Mouse (Mus musculus) 3T3-L1 (cell line): ENCODE data around the gene Tmem39b.
"Not testable (repeated sequence)": the region's sequence is repeated elsewhere in the genome, so short reads cannot be mapped to it uniquely, and the experiment has no call there.

Source experiments
- DNase-seq: peaks from one replicate; pipeline ENCODE4 v3.0.0-alpha.2; 2015; ENCODE audit warnings: low read depth, low spot score

The Tmem39b gene

DNA sequence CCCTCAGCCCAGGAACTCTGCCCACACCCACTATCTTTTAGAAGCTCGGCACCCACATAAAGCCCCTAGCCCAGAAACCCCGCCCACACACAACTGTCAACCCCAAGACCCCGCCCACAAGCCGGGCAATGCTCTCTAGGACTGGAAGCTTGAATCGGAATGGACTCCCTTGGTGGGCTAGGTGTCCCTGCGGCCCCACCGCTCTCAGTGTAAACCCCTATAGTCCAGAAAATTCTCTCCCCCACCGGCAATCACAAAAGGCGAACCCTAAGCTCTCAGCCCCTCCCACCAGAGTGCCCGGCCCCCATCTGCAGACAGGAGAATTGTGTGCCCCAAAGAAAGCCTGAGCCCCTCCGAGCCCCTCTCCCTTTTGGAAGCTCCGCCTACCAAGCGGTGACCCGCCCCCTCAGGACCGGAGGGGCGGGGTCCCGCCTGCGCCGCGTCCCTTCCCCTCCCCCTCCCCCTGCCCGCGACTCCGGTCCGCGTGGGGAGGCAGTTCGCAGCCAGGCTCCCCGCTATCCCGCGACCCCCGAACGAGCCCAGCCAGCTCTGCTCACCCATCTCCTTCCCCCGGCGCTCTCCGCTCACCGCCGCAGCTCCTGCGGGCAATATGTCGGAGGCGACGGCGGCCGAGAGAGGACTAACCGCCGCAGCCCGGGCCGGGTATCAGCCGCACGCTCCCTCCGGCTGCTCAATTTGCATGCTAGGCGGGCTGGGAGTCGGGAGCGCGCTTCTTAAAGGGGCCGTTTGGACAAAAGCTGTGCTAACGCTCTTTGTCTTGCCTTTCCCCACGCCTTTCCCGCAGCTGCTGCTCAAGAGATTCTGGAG is at the start of gene Tmem39b:
TSS of gene Tmem39b (minus strand) at position 681 of the 828 bp plus-strand sequence.
- peak; percentile 84 for DNase-seq

DNA sequence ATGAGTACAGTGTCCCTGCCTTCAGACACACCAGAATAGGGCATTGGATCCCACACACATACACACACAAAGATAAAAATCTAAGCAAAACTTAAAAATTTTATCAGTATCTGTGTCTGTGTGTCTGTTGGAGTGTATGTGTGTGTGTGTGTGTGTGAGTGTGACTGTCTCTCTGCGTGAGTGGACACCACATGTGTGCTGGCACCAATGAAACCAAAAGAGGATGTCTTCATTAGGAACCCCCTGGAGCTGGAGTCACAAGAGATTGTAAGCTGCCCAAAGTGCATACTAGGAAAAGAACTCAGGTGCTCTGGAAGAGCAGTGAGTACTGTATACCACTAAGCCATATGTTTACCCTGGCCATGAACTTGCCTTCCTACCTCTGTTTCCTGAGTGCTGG is 49.5 kb upstream of the Tmem39b start:
- no peak for DNase-seq

DNA sequence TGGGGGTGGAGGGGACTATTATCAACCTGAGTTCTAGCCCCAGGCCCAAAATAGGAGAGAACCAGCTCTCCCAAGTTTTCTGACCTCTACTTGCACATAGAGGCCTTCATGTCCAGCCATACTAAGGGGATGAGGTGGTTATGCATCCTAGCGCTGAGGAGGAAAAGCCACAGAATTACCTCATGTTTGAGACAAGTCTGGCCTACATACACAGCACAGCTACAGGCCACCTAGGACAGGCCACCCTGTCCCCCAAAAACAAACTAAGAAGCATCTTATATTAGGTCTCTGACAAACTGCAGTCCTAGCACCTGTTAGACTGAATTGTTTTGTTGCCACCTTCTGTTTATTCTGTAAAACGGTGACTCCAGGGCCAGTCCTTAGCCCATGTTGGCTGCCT is 46.9 kb upstream of the Tmem39b start:
- DNase-seq: no peak

DNA sequence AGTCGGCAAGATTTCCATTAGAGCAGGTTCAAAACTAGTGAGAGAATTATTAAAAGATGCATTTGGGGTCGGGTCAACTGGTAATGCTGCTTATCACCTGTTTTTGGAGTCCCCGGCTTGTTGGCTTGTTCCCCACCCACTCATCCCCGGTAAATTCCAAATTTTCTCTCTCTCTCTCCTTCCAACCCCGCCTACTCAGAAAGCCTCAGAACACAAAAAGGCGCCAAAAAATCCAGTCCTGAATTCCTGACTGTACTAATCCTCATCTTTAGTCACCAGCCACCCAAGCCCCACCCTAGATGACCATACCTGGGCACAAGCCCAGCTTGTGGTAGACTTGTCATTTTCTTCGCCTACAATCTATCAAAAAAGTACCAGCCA is 46.4 kb upstream of the Tmem39b start:
- peak; percentile 90 for DNase-seq

DNA sequence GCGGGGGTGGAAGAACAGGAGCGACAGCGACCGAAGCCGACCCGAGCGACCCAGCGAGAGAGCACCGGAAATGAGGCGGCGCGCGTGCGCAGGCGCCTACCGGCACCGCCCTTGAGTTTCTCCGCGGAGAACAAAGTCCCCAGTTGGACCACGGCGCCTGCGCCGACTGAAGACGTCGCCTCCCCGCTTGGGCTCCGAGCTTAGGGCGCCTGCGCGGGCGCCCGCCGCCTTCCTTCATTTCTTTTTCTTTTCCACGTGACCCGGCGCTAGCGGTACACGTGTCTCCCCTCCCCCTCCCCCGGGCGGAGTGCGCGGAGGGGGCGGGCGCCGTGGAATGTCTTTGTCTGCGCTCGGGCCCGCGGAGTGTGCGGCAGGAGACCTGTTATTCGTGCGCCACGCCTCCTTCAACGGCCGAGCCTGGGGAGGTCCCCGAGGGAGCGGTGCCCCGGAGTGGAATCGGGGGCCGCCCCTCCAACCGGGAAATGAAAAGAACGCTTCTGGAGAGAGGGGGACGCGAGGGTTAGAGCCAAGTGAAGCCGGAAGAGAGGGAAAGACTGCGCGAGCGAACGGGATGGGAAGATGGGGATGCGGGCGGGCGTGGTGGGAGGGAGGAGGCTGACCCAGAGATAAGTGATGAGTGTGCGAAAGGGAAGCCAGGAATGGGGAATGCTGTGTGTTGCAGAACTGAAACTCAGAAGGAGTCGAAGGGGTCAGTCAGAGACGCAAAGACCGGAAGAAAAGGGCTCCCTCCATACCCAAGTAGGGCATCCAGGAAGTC is 45.8 kb upstream of the Tmem39b start, which contains the start of gene Khdrbs1:
TSS of gene Khdrbs1 (minus strand) at position 72 of the 778 bp plus-strand sequence.
- peak; percentile 97 for DNase-seq

DNA sequence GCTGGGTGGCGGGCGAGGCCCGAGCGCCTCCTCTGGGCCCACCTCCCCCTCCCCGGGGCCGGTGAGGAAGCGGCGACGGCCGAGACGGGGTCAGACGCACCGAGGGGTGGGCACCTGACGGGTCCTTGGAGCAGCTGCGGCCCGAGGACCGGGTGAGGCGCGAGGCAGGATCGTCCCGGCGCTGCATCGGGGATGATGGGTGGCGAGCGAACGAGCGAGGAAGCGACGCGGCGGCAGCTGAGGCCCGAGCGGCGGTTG is 45.3 kb upstream of the Tmem39b start:
- DNase-seq: no peak

DNA sequence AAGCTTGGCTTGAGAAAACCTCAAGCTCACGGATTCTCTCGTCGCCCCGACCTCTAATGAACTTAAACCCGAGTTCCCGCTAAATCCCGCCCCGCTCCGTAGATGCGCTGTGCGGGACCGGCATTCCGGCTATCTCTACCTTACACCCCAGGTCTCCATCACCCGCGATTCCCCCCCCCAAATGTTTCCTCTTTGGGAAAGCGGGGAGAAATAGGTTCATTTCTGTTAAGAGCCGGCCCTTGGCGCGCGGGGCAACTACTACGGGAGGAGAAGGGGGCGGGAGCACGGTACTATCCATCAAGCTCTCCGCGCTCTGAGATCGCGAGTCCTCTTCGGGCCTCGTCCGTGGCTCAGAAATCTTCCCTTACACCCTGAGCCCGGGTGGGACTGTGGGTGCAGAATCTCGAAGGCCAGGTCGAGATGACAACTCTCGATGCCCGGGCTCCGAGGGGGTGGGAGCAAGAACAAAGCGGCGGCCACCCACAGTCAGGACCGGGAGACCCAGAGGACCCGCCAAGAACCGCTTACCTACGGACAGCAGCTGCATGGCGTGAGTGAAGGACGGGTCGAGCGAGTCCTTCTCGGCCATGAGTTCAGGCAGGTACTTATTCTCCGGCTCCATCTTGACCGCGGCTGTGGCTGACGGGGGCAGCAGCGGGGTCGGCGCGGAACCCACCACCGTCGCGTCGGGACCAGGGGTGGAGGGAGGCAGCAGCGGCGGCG is 44.8 kb upstream of the Tmem39b start:
- peak; percentile 67 for DNase-seq

DNA sequence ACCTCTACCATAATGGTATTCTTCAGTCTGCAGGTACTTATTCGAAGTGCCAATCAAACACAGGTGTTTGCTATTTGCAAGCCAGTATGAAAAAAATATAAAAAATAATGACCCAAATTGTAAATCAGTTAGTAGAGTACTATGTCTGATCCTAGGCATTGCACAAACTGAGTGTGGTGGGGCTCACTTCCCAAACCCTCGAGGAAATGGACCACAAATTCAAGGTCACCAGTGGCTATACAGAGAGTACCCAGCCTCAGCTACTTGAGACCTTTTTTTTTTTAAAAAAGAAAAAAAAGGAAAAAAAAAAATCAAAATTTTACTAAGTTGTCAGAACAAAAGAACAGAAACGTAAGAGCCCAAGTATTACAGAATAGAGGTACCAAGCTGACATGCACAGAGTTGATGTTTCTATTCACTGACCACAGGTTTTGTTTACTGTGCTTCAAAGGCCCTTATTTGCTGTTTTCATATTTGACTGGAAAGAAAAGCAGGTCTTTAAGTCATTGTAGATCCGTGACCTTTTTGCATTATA is 42.5 kb upstream of the Tmem39b start:
- DNase-seq: no peak

DNA sequence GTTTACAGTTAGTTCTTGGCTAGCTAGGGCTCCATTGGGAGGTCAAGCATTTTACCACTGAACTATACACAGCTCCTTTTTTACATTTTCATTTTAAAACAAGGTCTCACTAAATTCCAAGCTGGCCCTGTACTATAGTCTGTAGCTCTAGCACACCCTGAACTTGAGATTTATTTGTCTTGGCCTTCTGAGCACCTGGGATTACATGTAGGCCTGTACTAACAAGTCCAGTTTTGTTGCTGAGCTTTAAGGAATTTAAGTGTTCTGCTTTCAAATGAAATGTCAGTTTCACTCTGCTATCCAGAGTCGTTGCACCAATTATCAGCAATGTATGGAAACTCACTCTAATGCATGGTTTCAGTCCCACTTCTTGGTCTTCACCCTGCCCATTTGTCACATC is 39.5 kb upstream of the Tmem39b start:
- DNase-seq: no peak

DNA sequence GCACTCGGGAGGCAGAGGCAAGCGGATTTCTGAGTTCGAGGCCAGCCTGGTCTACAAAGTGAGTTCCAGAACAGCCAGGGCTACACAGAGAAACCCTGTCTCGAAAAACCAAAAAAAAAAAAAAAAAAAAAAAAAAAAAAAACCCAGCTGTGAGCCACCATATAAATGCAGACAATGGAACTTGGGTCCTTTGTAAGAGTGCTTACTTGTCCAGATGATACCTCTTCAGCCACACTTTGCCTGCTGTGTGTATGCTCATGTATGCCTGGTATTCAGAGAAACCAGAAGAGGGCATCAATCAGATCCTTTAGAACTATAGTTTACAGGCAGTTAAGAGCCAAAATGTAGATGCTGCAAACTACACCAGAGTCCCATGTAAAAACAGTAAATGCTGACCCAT is 38.8 kb upstream of the Tmem39b start:
- DNase-seq: not testable (repeated sequence)

DNA sequence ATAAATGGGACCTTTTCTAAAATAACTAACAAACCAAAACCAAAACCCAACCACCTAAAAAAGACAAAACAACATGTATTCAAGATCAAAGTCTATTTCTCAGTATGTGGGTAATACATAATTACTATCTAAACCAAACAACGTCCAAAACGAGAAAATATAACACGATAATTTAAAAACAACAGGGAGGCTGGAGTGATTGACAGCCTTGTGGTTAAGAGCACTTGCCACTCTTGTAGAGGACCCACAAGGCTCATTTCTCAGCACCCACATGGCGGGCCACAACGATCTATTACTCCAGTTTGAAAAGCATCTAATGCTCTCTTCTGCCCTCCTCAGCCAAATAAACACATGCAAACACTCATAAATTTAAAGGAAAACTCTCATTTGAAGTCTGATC is 34.8 kb upstream of the Tmem39b start:
- no peak for DNase-seq

DNA sequence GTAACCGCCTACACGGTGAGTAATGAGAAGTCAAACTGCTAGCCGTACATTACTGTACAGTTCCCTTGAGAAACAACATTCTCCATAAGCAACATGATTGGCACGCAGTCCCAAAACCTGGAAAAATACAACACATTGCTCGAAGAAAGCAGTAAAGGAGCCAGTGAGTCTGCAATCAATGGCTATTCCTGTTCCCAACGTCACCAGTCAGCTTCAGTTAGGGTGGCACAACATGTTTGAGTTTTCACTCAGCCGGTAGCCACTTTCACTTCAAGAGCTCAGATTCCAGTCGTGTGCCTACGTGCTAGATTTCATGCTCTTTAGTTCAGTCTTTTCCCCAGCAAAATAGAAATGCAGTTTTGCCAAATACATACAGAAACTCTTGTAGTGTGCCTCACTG is 19.7 kb upstream of the Tmem39b start:
- no peak for DNase-seq

DNA sequence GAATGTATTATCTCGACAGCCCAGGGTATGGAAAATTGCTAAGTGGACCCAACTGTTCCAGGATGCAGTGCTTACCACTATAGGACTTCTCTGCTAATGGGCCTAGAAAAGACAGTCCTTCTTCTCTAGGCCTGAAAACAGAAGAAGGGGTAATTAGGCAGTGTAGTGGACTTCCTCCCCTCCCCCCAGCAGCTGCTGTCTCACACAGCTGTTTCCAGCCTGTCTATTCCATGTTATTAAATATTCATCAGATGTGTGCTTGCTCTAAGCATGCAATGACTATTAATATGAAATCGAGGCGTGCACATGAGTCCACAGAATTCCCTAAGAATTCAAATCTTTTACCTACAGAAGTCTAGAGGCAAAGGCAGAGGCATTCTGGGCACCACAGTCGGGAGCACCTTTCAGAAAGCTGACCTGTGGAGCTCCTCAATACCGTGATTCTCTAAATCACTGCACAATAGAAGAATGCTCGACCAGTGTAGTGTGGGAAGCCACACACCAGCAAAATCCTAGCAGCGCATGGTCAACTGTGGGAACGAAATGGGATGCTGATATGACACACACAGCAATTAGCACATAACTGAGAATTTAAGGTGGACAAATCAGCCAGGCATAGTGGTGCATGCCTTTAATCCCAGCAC is 13.0 kb upstream of the Tmem39b start:
- no peak for DNase-seq

DNA sequence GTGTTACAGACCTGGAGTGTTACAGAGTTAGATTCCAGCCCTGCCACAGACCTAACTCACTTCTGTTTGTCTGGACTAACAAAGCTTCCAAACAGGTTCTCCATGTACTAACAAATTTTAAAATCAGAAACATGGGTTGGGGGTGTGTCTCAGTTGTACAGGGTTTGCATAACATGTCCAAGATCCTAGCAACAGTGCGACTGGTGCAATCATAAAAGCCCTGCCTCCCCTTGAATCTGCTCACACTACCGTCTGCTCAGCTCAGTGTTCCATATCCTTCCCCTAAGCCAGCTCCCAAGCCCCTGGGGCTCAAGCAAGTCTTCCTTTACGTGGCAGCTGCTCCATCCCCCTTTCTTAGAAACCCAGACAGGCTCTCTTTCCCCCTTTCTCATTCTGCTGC is 10.1 kb upstream of the Tmem39b start:
- no peak for DNase-seq

DNA sequence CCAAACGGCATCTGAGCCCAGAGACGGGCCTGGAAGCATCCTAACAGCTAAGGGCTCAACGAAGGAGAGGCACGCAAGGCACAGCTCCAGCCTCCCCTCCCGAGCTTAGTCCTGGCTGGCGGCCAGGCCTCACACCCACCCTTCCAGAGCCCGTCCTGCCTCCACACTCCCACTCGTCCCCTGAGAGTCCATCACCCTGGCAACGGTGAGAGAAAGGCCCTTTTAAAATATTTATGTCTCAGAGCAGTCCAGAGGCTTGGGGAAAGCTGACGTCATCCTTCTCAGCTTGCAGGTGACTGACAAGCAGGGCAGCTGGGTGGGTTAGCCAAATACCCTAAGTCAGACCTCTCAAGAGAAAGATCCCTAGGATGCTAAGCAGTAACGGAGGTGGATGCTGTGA is 5.8 kb upstream of the Tmem39b start:
- peak; percentile 71 for DNase-seq

DNA sequence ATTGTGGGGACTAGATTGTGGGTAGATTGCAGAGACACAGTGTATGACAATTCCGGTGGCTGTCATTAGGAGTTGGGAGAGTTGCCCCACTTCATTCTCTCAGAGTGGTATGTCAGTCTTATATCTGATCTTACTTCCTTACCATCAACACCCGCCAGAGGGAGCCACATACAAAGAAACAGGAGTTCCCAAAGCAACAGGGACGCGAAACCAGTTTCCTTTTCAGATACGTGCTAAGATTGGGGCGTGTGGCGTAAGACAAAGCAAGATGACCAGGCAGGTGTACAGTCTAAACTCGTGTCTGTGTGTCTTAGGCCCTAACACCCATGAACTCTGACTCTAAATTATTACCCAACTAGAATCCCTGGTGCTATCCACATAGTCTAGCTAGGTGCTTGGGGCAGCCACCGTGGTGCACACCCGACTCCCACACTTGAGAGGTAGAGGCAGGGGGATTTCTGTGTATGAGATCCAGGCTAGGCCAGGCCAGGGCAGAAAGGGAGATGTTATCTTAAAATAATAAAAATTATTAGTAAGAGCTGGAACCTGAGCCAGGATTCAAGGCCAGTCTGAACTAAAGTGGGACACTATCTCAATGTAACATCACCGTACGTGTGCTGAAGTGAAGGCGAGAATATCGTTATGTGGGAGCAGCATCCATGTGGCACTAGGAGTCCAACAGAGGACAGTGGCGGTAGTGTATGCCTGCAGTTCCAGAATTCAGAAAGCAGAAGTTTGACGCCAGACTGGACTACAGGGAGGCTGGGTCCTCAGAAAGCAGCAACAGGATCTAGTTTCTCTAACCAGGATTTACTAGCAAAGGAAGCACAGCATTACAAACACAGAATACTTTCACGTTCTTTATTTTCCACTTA is 5.1 kb upstream of the Tmem39b start:
- peak; percentile 92 for DNase-seq

DNA sequence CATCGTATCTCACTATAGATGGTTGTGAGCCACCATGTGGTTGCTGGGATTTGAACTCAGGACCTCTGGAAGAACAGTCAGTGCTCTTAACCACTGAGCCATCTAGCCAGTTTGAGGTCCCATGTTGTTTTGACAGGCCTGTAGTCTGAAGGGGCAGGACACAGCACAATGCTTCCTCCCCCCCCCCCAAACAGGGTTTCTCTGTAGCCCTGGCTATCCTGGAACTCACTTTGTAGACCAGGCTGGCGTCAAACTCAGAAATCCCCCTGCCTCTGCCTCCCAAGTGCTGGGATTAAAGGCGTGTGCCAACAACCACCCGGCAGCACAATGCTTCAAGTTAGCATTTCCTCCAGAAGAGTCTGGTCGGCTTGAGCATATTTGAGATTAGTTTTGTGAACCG is 4.0 kb upstream of the Tmem39b start:
- not testable (repeated sequence) for DNase-seq

DNA sequence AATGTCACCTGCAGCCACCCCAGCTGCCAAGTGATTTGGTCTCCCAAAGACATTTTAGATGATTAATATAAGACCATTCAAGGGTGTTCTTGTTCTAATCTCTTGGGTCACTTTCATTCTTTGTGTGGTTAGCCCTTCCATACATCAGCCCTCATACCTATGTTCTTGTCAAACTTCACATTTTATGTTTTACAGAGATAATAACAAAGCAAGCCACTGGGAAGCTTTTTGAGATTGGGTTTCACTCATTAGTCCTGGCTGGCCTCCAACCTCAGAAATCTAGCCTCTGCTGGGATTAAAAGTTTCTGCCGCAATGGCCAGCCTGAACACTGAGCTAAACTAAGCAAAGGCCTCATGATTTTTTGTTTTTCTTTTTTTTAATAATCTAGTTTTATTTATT is 3.6 kb upstream of the Tmem39b start:
- DNase-seq: no peak

DNA sequence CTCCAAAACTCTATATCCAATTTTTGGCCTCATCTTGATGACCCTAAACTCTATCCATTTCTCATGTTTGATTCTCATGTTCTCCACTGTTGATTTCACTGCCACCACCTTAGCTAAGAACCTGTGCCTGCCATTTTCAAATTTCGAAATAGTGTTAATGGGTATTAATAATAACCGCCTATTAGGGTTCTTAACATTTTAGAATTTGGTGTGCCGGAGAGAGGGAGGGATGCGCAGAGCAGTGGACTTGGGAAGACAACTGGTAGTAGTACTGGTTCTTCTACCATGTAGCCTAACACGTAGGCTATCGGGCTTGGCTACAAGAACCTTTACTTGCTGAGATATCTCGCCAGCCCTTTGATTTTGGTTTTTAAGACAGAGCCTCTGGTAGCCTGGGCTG is 553 bp upstream of the Tmem39b start:
- no peak for DNase-seq

DNA sequence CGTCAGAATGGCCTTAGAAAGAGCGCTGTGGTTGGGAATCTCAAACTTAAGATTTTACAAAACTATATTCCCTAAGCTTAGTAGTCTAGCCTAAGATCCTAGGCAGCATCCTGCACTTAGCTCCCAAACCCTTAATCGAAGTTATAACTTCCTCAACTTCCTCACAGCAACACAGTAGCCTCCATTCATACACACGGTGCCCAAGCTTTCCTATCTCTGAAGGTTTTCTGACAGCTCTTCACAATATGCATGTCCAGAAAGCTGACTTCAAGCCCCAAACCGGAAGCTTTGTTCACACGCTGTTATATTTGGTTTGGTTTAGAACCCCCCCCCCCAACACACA is 852 bp downstream of the Tmem39b start:
- no peak for DNase-seq

DNA sequence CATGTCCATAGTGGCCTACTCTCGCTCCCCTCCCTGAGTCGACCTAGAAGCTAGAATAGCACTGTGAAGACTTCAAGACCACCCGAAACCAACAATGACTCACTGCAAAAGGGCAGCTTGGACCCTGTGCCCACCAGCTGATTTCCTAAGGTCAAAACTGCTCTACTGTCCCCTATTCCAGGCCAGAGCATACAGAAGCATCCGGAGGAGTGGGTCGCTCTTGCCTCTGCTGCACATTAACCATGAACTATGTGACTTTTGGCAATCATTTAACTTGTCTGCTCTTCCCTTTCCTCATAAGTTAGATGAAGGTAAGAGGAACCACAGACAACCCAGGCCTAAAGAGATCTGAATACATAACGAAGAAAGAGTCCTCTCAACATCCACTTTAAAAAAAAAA is 12.1 kb downstream of the Tmem39b start:
- no peak for DNase-seq
